Mouse (Mus musculus) liver, embryonic 11.5 days (tissue): ENCODE measurements around the gene Serinc1. TPM values are rescaled to one million over a fixed set of nuclear protein-coding genes. Genes with fewer than 3 reads are reported as not detected.

Experiments used
- ATAC-seq: fragments of 200-750 bp; cut with Nextera tagmentation; replicated peaks from 2 replicates; pipeline ENCODE4 v1.8.0; 2017; ENCODE audit warnings: moderate number of reproducible peaks, mild to moderate bottlenecking, moderate TSS enrichment, moderate library complexity; ENCODE audit not compliant: low FRiP score
- DNase-seq: peaks from one replicate; pipeline ENCODE4 v3.0.0-alpha.2; 2017; ENCODE audit warnings: low spot score
- H3K27ac ChIP-seq: fragments of 300-500 bp; sonication (generic); 2 replicates; pipeline ENCODE4 v1.5.1; 2014; ENCODE audit warnings: mild to moderate bottlenecking, low read depth, low read length, control low read depth
- H3K27me3 ChIP-seq: fragments of 300-500 bp; sonication (generic); replicated peaks from 2 replicates; pipeline ENCODE4 v1.6.1; 2014; ENCODE audit warnings: low read length, mixed read lengths; ENCODE audit not compliant: control insufficient read depth, insufficient read depth
- H3K36me3 ChIP-seq: fragments of 300-500 bp; sonication (generic); 2 replicates; pipeline ENCODE4 v1.6.1; 2014; ENCODE audit warnings: mild to moderate bottlenecking, low read length, moderate library complexity, mixed read lengths; ENCODE audit not compliant: control insufficient read depth, insufficient read depth
- H3K4me1 ChIP-seq: fragments of 300-500 bp; sonication (generic); replicated peaks from 2 replicates; pipeline ENCODE4 v1.6.1; 2014; ENCODE audit warnings: low read length, mixed read lengths; ENCODE audit not compliant: control insufficient read depth, insufficient read depth
- H3K4me2 ChIP-seq: fragments of 300-500 bp; sonication (generic); 2 replicates; pipeline ENCODE4 v1.6.1; 2014; ENCODE audit warnings: mild to moderate bottlenecking, control low read depth, moderate library complexity
- H3K4me3 ChIP-seq: fragments of 300-500 bp; sonication (generic); 2 replicates; pipeline ENCODE4 v1.5.1; 2014; ENCODE audit warnings: low read depth, low read length, control low read depth
- H3K9ac ChIP-seq: fragments of 300-500 bp; sonication (generic); 2 replicates; pipeline ENCODE4 v1.6.1; 2014; ENCODE audit warnings: low read depth, low read length, control low read depth
- H3K9me3 ChIP-seq: fragments of 300-500 bp; sonication (generic); 2 replicates; pipeline ENCODE4 v1.6.1; 2016; ENCODE audit warnings: low read length, inconsistent platforms, mixed read lengths; ENCODE audit not compliant: control insufficient read depth
- WGBS: fragments of 180-500 bp; shearing (Covaris S2); extraction: QIAGEN DNeasy Blood & Tissue Kit; methylation state at CpG from one replicate; pipeline ENCODE4 v1.1.7; 2014; 5-methylcytosine and 5-hydroxymethylcytosine counted together
- polyA plus RNA-seq: library from polyadenylated mRNA; unstranded; fragments of >200 nt; fragmentation: Nextera tagmentation; extraction: Ambion mirVana; gene quantifications from 2 replicates; pipeline ENCODE4 v1.2.1, GENCODE M21; 2014

Serinc1 gene
- polyA plus RNA-seq, 1 experiment from 2014 or later, result 88.8 TPM

- no peaks in the 10 kb centered on the region for H3K9me3 ChIP-seq
- H3K4me3 ChIP-seq, result no peak overlapping the region
- no peak overlapping the region for H3K9ac ChIP-seq
- no peaks in the 10 kb centered on the region for H3K4me1 ChIP-seq
- no peaks in the 10 kb centered on the region for H3K36me3 ChIP-seq
- ATAC-seq (no peak), DNase-seq (no peak)
- peak overlapping the region; percentile 74; the same call in 1 of the 2 replicates for H3K4me2 ChIP-seq
- no peaks in the 10 kb centered on the region for H3K27me3 ChIP-seq
- H3K27ac ChIP-seq, result no peak overlapping the region
Measured at GRCm38 (mm10) chr10:57488591-57488990, 43.7 kb downstream of the Serinc1 start.

GRCm38 (mm10) chr10:57487201-57487600 is 45.1 kb downstream of the Serinc1 start:
- Histone ChIP-seq H3K4me2 (peak overlapping the region; percentile 74), H3K9me3 (no peaks in the 10 kb centered on the region), H3K27me3 (no peaks in the 10 kb centered on the region), H3K9ac (peak overlapping the region; percentile 82), H3K36me3 (no peaks in the 10 kb centered on the region), H3K27ac (no peak overlapping the region), H3K4me1 (no peaks in the 10 kb centered on the region), H3K4me3 (peak overlapping the region; percentile 77)
- ATAC-seq (no peak), DNase-seq (peak; percentile 36)
- WGBS, result 6% methylated on average over 8 of the region's 8 CpGs

GRCm38 (mm10) chr10:57486542-57487071 is 45.7 kb downstream of the Serinc1 start:
- Histone ChIP-seq H3K4me3 (peak overlapping the region; percentile 77), H3K27ac (peak overlapping the region; percentile 85), H3K9ac (peak overlapping the region; percentile 82), H3K27me3 (no peaks in the 10 kb centered on the region), H3K36me3 (no peaks in the 10 kb centered on the region), H3K4me2 (peak overlapping the region; percentile 74), H3K9me3 (no peaks in the 10 kb centered on the region), H3K4me1 (no peaks in the 10 kb centered on the region)
- WGBS, result under 1% methylated on average over 51 of the region's 65 CpGs
- ATAC-seq (peak; percentile 68), DNase-seq (no peak)

- H3K4me2 ChIP-seq, result peak within 1 kb of the TSS; percentile 74
- peak; percentile 90 for DNase-seq
- no peaks in the 10 kb centered on the region for H3K27me3 ChIP-seq
- WGBS, result 1% methylated on average over 38 of the region's 52 CpGs
- no peaks in the 10 kb centered on the region for H3K9me3 ChIP-seq
- H3K27ac ChIP-seq, result peak within 1 kb of the TSS; percentile 85
- peak; percentile 99 for ATAC-seq
- H3K4me1 ChIP-seq, result no peaks in the 10 kb centered on the region
- no peaks in the 10 kb centered on the region for H3K36me3 ChIP-seq
- H3K4me3 ChIP-seq, result peak within 1 kb of the TSS; percentile 77
- H3K9ac ChIP-seq, result peak within 1 kb of the TSS; percentile 82
Measured at GRCm38 (mm10) chr10:57485908-57486541, 46.3 kb downstream of the Serinc1 start, which contains the start of gene Hsf2. Gene Hsf2 (plus strand): TSS chr10:57486385.

- 73% methylated on average over 3 of the region's 3 CpGs for WGBS
- Histone ChIP-seq H3K36me3 (no peaks in the 10 kb centered on the region), H3K4me2 (no peak overlapping the region), H3K27ac (no peak overlapping the region), H3K9ac (no peak overlapping the region), H3K4me3 (no peak overlapping the region), H3K9me3 (no peaks in the 10 kb centered on the region), H3K4me1 (no peaks in the 10 kb centered on the region), H3K27me3 (no peaks in the 10 kb centered on the region)
- ATAC-seq (no peak), DNase-seq (no peak)
Measured at GRCm38 (mm10) chr10:57484741-57485140, 47.6 kb downstream of the Serinc1 start.

GRCm38 (mm10) chr10:57481717-57482116 is 50.6 kb downstream of the Serinc1 start:
- H3K27ac ChIP-seq, result no peak overlapping the region
- H3K9me3 ChIP-seq, result no peaks in the 10 kb centered on the region
- no peak overlapping the region for H3K4me2 ChIP-seq
- H3K36me3 ChIP-seq, result no peaks in the 10 kb centered on the region
- H3K9ac ChIP-seq, result no peak overlapping the region
- no peaks in the 10 kb centered on the region for H3K4me1 ChIP-seq
- no peak overlapping the region for H3K4me3 ChIP-seq
- WGBS, result 51% methylated on average over 5 of the region's 5 CpGs
- H3K27me3 ChIP-seq, result no peaks in the 10 kb centered on the region
- no peak for DNase-seq
- ATAC-seq, result no peak

- Histone ChIP-seq H3K4me3 (no peak overlapping the region), H3K9ac (no peak overlapping the region), H3K27me3 (no peaks in the 10 kb centered on the region), H3K27ac (no peak overlapping the region), H3K4me1 (no peaks in the 10 kb centered on the region), H3K9me3 (no peaks in the 10 kb centered on the region), H3K36me3 (no peaks in the 10 kb centered on the region), H3K4me2 (no peak overlapping the region)
- DNase-seq (no peak), ATAC-seq (no peak)
- WGBS, result 79% methylated on average over 9 of the region's 9 CpGs
Measured at GRCm38 (mm10) chr10:57477121-57477843, 55.0 kb downstream of the Serinc1 start.
